Comparison of ENCODE assay signal across 28 mouse cellular contexts in genomic region chr2:112497851-112498250, GRCm38 (mm10). TPM values are rescaled to one million over a fixed set of nuclear protein-coding genes. Genes with fewer than 3 reads are reported as not detected.
DNase-seq lines count a peak whose midpoint lies in the region; ATAC-seq and TF ChIP-seq lines count a peak whose summit lies in the region.
"Had no signal": no experiment of that assay in that cellular context is flagged by ENCODE, and none has a peak within 500 bp of the region (broad histone marks: within the 10 kb centered on the region; RNA-seq: fewer than 3 reads in every experiment).

No protein-coding gene starts in this region.

- no peak overlapping the region for H3K9ac ChIP-seq in kidney, embryonic 16.5 days (replicated peaks; ENCODE audit: low read length)
- H3K9ac ChIP-seq: embryonic facial prominence, embryonic 15.5 days; neural tube, embryonic 13.5 days had no signal

- H3K4me2 ChIP-seq in kidney, embryonic 16.5 days (replicated peaks; ENCODE audit: low read depth, low read length) = no peak overlapping the region
- H3K4me2 ChIP-seq: embryonic facial prominence, embryonic 15.5 days; neural tube, embryonic 13.5 days had no signal

- H3K4me3 ChIP-seq in kidney, adult 2 months (ENCODE audit: insufficient read depth, low read depth, low read length) = no peak overlapping the region
- no peak overlapping the region for H3K4me3 ChIP-seq in kidney, embryonic 16.5 days (ENCODE audit: low read length)
- H3K4me3 ChIP-seq: embryonic facial prominence, embryonic 15.5 days; hindbrain, embryonic 10.5 days; layer of hippocampus, adult 2 months; midbrain, embryonic 10.5 days; myocyte; neural tube, embryonic 13.5 days had no signal

- peaks cover 10% of the 10 kb centered on the region; the same call in 1 of the 2 replicates for H3K4me1 ChIP-seq in kidney, adult 2 months (ENCODE audit: control insufficient read depth, insufficient read depth, low read length)
- peaks cover 16% of the 10 kb centered on the region for H3K4me1 ChIP-seq in kidney, embryonic 16.5 days (ENCODE audit: insufficient read depth, low read length)

- H3K9me3 ChIP-seq in kidney, embryonic 16.5 days (ENCODE audit: low read length) = no peaks in the 10 kb centered on the region
- H3K9me3 ChIP-seq: embryonic facial prominence, embryonic 15.5 days; hindbrain, embryonic 10.5 days; midbrain, embryonic 10.5 days; neural tube, embryonic 13.5 days had no signal

- TF ChIP-seq CTCF in kidney, adult 2 months (conservative IDR thresholded peaks at IDR 0.05; ENCODE audit: insufficient read depth, insufficient read length, low read depth, low read length) = no peak

- peak; percentile 23 for DNase-seq in adrenal gland, postnatal 14 days
- no peak for DNase-seq in adrenal gland, adult 18-20 months (ENCODE audit: low spot score in 2 of 2)
- DNase-seq in kidney, adult 2 months = peak; percentile 39
- DNase-seq in kidney, adult 9 months = peak; percentile 27
- DNase-seq in yolk sac, embryonic 10.5 days (ENCODE audit: low spot score) = peak; percentile 18
- DNase-seq in adipocyte (ENCODE audit: low spot score) = no peak
- no peak for DNase-seq in frontal cortex, postnatal 14 days (ENCODE audit: low spot score in 2 of 2)
- DNase-seq: adrenal gland, adult 2 months; cerebellum, adult 8-10 months; gastrocnemius, postnatal 10 days; retina, postnatal 1 day; right cerebral cortex, postnatal 25 days; spleen, adult 18-20 months had no signal

- TF ChIP-seq POLR2A in kidney, adult 2 months (IDR thresholded peaks at IDR 0.05; ENCODE audit: low read depth, low read length) = no peak

- WGBS in kidney, adult 2 months = 51% methylated on average over 7 of the region's 7 CpGs
- 63% methylated on average over 7 of the region's 7 CpGs for WGBS in kidney, embryonic 16.5 days

- H3K36me3 ChIP-seq in kidney, adult 2 months (ENCODE audit: control insufficient read depth, insufficient read depth, low read length) = no peaks in the 10 kb centered on the region
- H3K36me3 ChIP-seq in kidney, embryonic 16.5 days (ENCODE audit: insufficient read depth, low read length) = no peaks in the 10 kb centered on the region
- H3K36me3 ChIP-seq: embryonic facial prominence, embryonic 15.5 days; hindbrain, embryonic 10.5 days; midbrain, embryonic 10.5 days; neural tube, embryonic 13.5 days had no signal

- ATAC-seq in kidney, embryonic 16.5 days (ENCODE audit: low FRiP score, low TSS enrichment) = no peak
- ATAC-seq: forebrain, embryonic 14.5 days; intestine, postnatal 0 days; midbrain, embryonic 16.5 days had no signal

- no peak overlapping the region for H3K27ac ChIP-seq in kidney, adult 2 months (ENCODE audit: insufficient read depth, low read depth, low read length)
- no peak overlapping the region for H3K27ac ChIP-seq in kidney, embryonic 16.5 days (ENCODE audit: low read length)
- H3K27ac ChIP-seq: embryonic facial prominence, embryonic 15.5 days; hindbrain, embryonic 10.5 days; layer of hippocampus, adult 2 months; midbrain, embryonic 10.5 days; neural tube, embryonic 13.5 days had no signal

- H3K27me3 ChIP-seq in kidney, adult 2 months (replicated peaks; ENCODE audit: control insufficient read depth, insufficient read depth, low read length) = no peaks in the 10 kb centered on the region
- no peaks in the 10 kb centered on the region for H3K27me3 ChIP-seq in kidney, embryonic 16.5 days (ENCODE audit: insufficient read depth, low read length)
- H3K27me3 ChIP-seq: embryonic facial prominence, embryonic 15.5 days; neural tube, embryonic 13.5 days had no signal

RNA-seq across cellular contexts. Expression of gene Aven, which starts 5.1 kb away (rescaled TPM):
- 15.3 and 15.4 TPM in 2 replicates for total RNA-seq in adrenal gland, postnatal 14 days (2021)
- 10 to 100 TPM; 17.9 to 19.6 TPM for total RNA-seq in adrenal gland, adult 18-20 months (2021)
- polyA plus RNA-seq in kidney, adult 2 months (2012; rRNA removed) = 6.5 and 9.5 TPM in 2 replicates
- polyA plus RNA-seq in kidney, embryonic 16.5 days (2015; fragmentation: Nextera tagmentation; extraction: Ambion mirVana) = 5.2 and 7.3 TPM in 2 replicates

RNA-seq across cellular contexts. Expression of gene Chrm5, which starts 17.3 kb away (rescaled TPM):
- not detected in 2 replicates for total RNA-seq in adrenal gland, postnatal 14 days (2021)
- not detected for total RNA-seq in adrenal gland, adult 18-20 months (2021)
- not detected in 2 replicates for polyA plus RNA-seq in kidney, adult 2 months (2012; rRNA removed)
- polyA plus RNA-seq in kidney, embryonic 16.5 days (2015; fragmentation: Nextera tagmentation; extraction: Ambion mirVana) = 0.10 TPM in 2 replicates
- total RNA-seq: adrenal gland, adult 2 months; heart, adult 8-10 months; liver, adult 2 months; MEL had no signal
- polyA plus RNA-seq: adrenal gland, adult 2 months; embryonic facial prominence, embryonic 15.5 days; heart, embryonic 16.5 days; hindbrain, embryonic 10.5 days; intestine, postnatal 0 days; liver, adult 2 months; liver, embryonic 16.5 days; midbrain, embryonic 10.5 days; myocyte had no signal

RNA-seq across cellular contexts. Expression of gene Emc7, which starts 43.1 kb away (rescaled TPM):
- total RNA-seq in adrenal gland, postnatal 14 days (2021) = 25.1 and 25.5 TPM in 2 replicates
- 10 to 100 TPM; 31.2 to 33.8 TPM for total RNA-seq in adrenal gland, adult 18-20 months (2021)
- polyA plus RNA-seq in kidney, adult 2 months (2012; rRNA removed) = 12.1 and 14.5 TPM in 2 replicates
- polyA plus RNA-seq in kidney, embryonic 16.5 days (2015; fragmentation: Nextera tagmentation; extraction: Ambion mirVana) = 20.0 and 21.3 TPM in 2 replicates

Comparison
In these comparisons a context has a peak if more than half of its experiments do, and no peak if none do; other contexts are left out.
1. DNase-seq: peak in adrenal gland, postnatal 14 days (single experiment), kidney, adult 2 months (single experiment), kidney, adult 9 months (single experiment) and yolk sac, embryonic 10.5 days (single experiment); none in adrenal gland, adult 18-20 months (0 of 2), adipocyte (single experiment) and frontal cortex, postnatal 14 days (0 of 2).